Mouse (Mus musculus): ENCODE measurements around the gene Lyl1.
A peak's percentile ranks its signal among the peaks of the same experiment; 100 is the strongest.

DNA sequence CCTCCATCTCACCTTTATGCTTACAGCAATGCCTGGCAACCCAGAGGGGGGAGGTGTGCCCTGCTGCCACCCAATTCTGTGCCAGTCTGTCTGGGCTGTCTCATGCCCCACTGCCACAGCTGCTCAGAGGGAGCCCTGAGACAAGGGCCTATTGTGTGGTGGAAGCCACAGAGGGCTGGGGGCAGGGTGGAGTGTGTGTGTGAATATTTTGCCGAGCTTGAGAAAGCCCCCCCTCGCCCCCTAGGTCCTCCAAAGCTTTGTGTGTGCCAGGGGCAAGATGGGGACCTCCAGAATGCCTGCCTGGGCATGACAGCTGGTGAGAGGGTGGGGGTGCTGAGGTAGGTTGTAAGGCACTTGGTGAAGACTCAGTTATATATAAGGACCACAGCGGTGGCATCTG is 27.2 kb downstream of the Lyl1 start:
- no peak for TF ChIP-seq POLR2A (IDR thresholded peaks at IDR 0.05; ENCODE audit: insufficient read length, low read depth)
- peak; percentile 35 to 94 (median 86) for TF ChIP-seq MYOG (IDR thresholded peaks at IDR 0.05; ENCODE audit: control insufficient read depth in 1 of 3, insufficient read depth in 1 of 3, insufficient read length in 2 of 3, low read depth in 2 of 3)
- no peak for TF ChIP-seq REST (IDR thresholded peaks at IDR 0.05; ENCODE audit: insufficient read depth, insufficient read length)
- TF ChIP-seq USF1 (IDR thresholded peaks at IDR 0.05; ENCODE audit: low read depth): no peak
- TF ChIP-seq TCF12 (IDR thresholded peaks at IDR 0.05; ENCODE audit: insufficient read depth, poor library complexity, severe bottlenecking): peak; percentile 40
- no peak for TF ChIP-seq MAX (IDR thresholded peaks at IDR 0.05; ENCODE audit: low read depth)
- TF ChIP-seq SRF (IDR thresholded peaks at IDR 0.05; ENCODE audit: control insufficient read depth, insufficient read length, low read depth): no peak
- no peak for TF ChIP-seq CEBPB (IDR thresholded peaks at IDR 0.05; ENCODE audit: insufficient read depth, poor library complexity, severe bottlenecking)
- no peak for TF ChIP-seq TCF3 (IDR thresholded peaks at IDR 0.05; ENCODE audit: insufficient read length, low read depth)
- no peak for TF ChIP-seq E2F4 (IDR thresholded peaks at IDR 0.05; ENCODE audit: insufficient read depth)

Measured in myocyte (in vitro differentiated cells).